In the genomic region with DNA sequence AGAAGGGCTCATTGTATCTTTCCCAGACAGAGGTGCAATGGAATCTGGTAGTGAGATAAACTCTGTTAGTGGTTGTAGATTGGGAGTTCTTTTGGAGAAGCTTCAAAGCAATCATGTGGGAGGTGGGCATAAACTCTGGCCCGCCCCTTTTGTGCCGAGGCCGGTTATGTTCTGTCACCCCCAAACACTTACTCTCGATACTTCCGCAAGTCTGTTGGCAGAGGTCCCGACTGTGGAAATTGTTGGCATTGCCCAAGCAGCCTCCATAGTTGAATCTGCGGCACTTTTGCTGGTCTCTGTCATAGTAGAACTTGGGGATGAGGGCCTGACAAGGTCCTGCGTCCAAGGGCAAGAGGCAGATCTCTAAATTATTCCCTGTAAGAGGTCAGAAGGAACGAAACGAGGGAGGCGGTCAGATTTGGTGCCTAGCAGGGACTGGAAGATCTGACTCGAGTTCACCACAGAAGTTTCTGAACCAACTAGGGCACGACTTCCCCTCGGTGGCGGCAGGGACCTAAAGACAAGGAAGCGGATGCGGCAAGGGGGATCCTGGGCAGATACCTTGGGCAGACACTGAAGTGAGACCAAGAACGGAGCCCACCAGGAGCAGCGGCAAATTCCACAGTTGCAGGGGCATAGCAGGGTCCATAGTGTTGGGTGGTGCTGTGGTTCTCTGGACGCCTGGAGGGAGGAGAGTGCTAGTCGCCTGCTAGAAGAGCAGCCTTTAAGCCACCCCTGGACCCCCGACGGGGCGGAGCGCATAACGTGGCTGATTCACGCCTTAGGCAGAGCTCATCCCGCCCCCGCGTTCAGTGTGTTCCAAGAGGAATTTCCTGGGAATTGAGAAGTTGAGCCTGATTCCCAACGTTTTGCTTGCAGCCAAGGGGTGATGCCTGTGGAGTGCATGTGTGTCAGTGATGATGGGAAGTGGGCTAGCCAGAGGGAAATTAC, we compare ENCODE assay signal across 9 mouse cellular contexts. TPM values are rescaled to one million over a fixed set of nuclear protein-coding genes. Genes with fewer than 3 reads are reported as not detected.
DNase-seq lines count a peak whose midpoint lies in the region; ATAC-seq lines count a peak whose summit lies in the region.
"Had no signal": no experiment of that assay in that cellular context is flagged by ENCODE, and none has a peak within 500 bp of the region (broad histone marks: within the 10 kb centered on the region; RNA-seq: fewer than 3 reads in every experiment).

No protein-coding gene starts in this region.

- H3K4me3 ChIP-seq in forebrain, embryonic 13.5 days = no peak overlapping the region

- no peaks in the 10 kb centered on the region for H3K36me3 ChIP-seq in forebrain, embryonic 13.5 days (ENCODE audit: poor library complexity, severe bottlenecking)

- no peak overlapping the region for H3K27ac ChIP-seq in forebrain, embryonic 13.5 days

- 34% methylated on average over 31 of the region's 31 CpGs for WGBS in forebrain, embryonic 13.5 days

- H3K9me3 ChIP-seq in forebrain, embryonic 13.5 days (replicated peaks) = no peaks in the 10 kb centered on the region

- intact Hi-C loops in heart, postnatal 14 days (cut with DNase I) = loop anchor here (5.0 kb wide), 1 partner anchor 34 kb away; the partner anchor contains the start of gene Gng11

- peaks cover 10% of the 10 kb centered on the region; the same call in 1 of the 2 replicates for H3K27me3 ChIP-seq in forebrain, embryonic 13.5 days

- peak; percentile 6 for DNase-seq in thymus, postnatal 4 days
- no peak for DNase-seq in thymus, postnatal 0 days (ENCODE audit: low spot score)
- peak; percentile 36 to 54 for DNase-seq in heart, postnatal 14 days
- peak; percentile 16 to 45 for DNase-seq in kidney, postnatal 36 days
- peak; percentile 63 to 73 for DNase-seq in lung, postnatal 4 days
- DNase-seq in right cerebral cortex, postnatal 4 days = peak; percentile 8

- no peak for ATAC-seq in forebrain, embryonic 13.5 days
- ATAC-seq in activated CD4-positive, CD25-positive, alpha-beta regulatory T cell, adult 4 months = no peak

- H3K4me1 ChIP-seq in forebrain, embryonic 13.5 days = no peaks in the 10 kb centered on the region

- H3K4me2 ChIP-seq in forebrain, embryonic 13.5 days = peak overlapping the region; percentile 40

- no peak overlapping the region for H3K9ac ChIP-seq in forebrain, embryonic 13.5 days

RNA-seq across cellular contexts. Expression of gene Tfpi2, which starts 20.8 kb away (rescaled TPM):
- 1.2 and 1.8 TPM in 2 replicates for polyA plus RNA-seq in thymus, postnatal 0 days (2015; fragmentation: Nextera tagmentation; extraction: Ambion mirVana)
- 0.25 and 0.57 TPM in 2 replicates for polyA plus RNA-seq in forebrain, embryonic 13.5 days (2015; fragmentation: Nextera tagmentation; extraction: Ambion mirVana)
- total RNA-seq in heart, postnatal 14 days (2021) = 1 to 10 TPM; 2.2 to 2.4 TPM
- not detected for polyA plus RNA-seq in activated CD4-positive, CD25-positive, alpha-beta regulatory T cell, adult 4 months (2017; shearing (Covaris generic))
- total RNA-seq: layer of hippocampus, adult 8-10 months had no signal

RNA-seq across cellular contexts. Expression of gene Gngt1, which starts 25.6 kb away (rescaled TPM):
- polyA plus RNA-seq in thymus, postnatal 0 days (2015; fragmentation: Nextera tagmentation; extraction: Ambion mirVana) = not detected in 2 replicates
- not detected in 2 replicates for polyA plus RNA-seq in forebrain, embryonic 13.5 days (2015; fragmentation: Nextera tagmentation; extraction: Ambion mirVana)
- not detected for total RNA-seq in heart, postnatal 14 days (2021)
- not detected for polyA plus RNA-seq in activated CD4-positive, CD25-positive, alpha-beta regulatory T cell, adult 4 months (2017; shearing (Covaris generic))
- total RNA-seq: layer of hippocampus, adult 8-10 months had no signal

RNA-seq across cellular contexts. Expression of gene Gng11, which starts 35.8 kb away (rescaled TPM):
- 26.3 and 29.1 TPM in 2 replicates for polyA plus RNA-seq in thymus, postnatal 0 days (2015; fragmentation: Nextera tagmentation; extraction: Ambion mirVana)
- 19.9 and 27.0 TPM in 2 replicates for polyA plus RNA-seq in forebrain, embryonic 13.5 days (2015; fragmentation: Nextera tagmentation; extraction: Ambion mirVana)
- total RNA-seq in heart, postnatal 14 days (2021) = 10 to 100 TPM; 78.8 to 88.5 TPM
- polyA plus RNA-seq in activated CD4-positive, CD25-positive, alpha-beta regulatory T cell, adult 4 months (2017; shearing (Covaris generic)) = not detected

Comparison
In these comparisons a context has a peak if more than half of its experiments do, and no peak if none do; other contexts are left out.
1. RNA of gene Gng11, which starts 35.8 kb away (polyA plus RNA-seq): 26.3 to 29.1 TPM in thymus, postnatal 0 days and 19.9 to 27.0 TPM in forebrain, embryonic 13.5 days; not detected in activated CD4-positive, CD25-positive, alpha-beta regulatory T cell, adult 4 months; every median in the first group is over 10 times any median in the second.